Mouse (Mus musculus): ENCODE measurements around the gene Cldn4. TPM values are rescaled to one million over a fixed set of nuclear protein-coding genes. Genes with fewer than 3 reads are reported as not detected.

Cldn4 gene
- total RNA-seq, 2 experiments from 2014 or later, result 0.21 to 0.57 TPM

Other genes with a start within 250 kb of the Cldn4 start
- 1,000 to 10,000 TPM in 1 of 2 experiments, 100 to 1,000 TPM in 1; 255 to 1,124 TPM for gene Eln, start 199.6 kb downstream of the Cldn4 start, total RNA-seq (2021)
- not detected for gene Tmem270, start 40.2 kb downstream of the Cldn4 start, total RNA-seq (2021)
- 1 to 10 TPM in 1 of 2 experiments, under 1 TPM in 1; 0.75 to 3.3 TPM for gene Cldn13, start 31.4 kb downstream of the Cldn4 start, total RNA-seq (2021)
- 10 to 100 TPM; 23.6 to 24.2 TPM for gene Mettl27, start 14.6 kb downstream of the Cldn4 start, total RNA-seq (2021)
- 10 to 100 TPM in 1 of 2 experiments, 1 to 10 TPM in 1; 8.2 to 13.9 TPM for gene Cldn3, start 39.3 kb upstream of the Cldn4 start, total RNA-seq (2021)
- gene Abhd11, start 62.2 kb upstream of the Cldn4 start, total RNA-seq (2021), result 10 to 100 TPM; 67.3 to 77.9 TPM
- gene Stx1a, start 76.5 kb upstream of the Cldn4 start, total RNA-seq (2021), result 1 to 10 TPM; 6.8 to 9.5 TPM
- gene Dnajc30, start 117.3 kb upstream of the Cldn4 start, total RNA-seq (2021), result 10 to 100 TPM; 23.7 to 24.5 TPM
- 10 to 100 TPM; 41.3 to 44.6 TPM for gene Bud23, start 118.0 kb upstream of the Cldn4 start, total RNA-seq (2021)
- 1 to 10 TPM; 3.8 to 4.5 TPM for gene Vps37d, start 131.3 kb upstream of the Cldn4 start, total RNA-seq (2021)
- gene Mlxipl, start 143.0 kb upstream of the Cldn4 start, total RNA-seq (2021), result 10 to 100 TPM; 59.1 to 71.7 TPM
- 10 to 100 TPM; 23.2 to 23.5 TPM for gene Tbl2, start 202.7 kb upstream of the Cldn4 start, total RNA-seq (2021)
- 10 to 100 TPM; 41.9 to 43.3 TPM for gene Bcl7b, start 221.3 kb upstream of the Cldn4 start, total RNA-seq (2021)
- gene Baz1b, start 240.3 kb upstream of the Cldn4 start, total RNA-seq (2021), result 10 to 100 TPM; 60.4 to 70.1 TPM